Mouse (Mus musculus) CD4-positive, CD25-positive, alpha-beta regulatory T cell, adult 4 months (primary cell): ENCODE results near the gene Rac2. TPM values are rescaled to one million over a fixed set of nuclear protein-coding genes. Genes with fewer than 3 reads are reported as not detected.

ENCODE experiments used
- ATAC-seq: one replicate; pipeline ENCODE4 v1.8.0; 2017
- polyA plus RNA-seq, 2 experiments: library from polyadenylated mRNA; unstranded; fragments of 100-300 nt; shearing (Covaris generic); gene quantifications; one replicate each; pipeline ENCODE4 v1.2.1; 2017

The Rac2 gene
- polyA plus RNA-seq, 2 experiments from 2014 or later = 2,983 to 4,093 TPM

DNA sequence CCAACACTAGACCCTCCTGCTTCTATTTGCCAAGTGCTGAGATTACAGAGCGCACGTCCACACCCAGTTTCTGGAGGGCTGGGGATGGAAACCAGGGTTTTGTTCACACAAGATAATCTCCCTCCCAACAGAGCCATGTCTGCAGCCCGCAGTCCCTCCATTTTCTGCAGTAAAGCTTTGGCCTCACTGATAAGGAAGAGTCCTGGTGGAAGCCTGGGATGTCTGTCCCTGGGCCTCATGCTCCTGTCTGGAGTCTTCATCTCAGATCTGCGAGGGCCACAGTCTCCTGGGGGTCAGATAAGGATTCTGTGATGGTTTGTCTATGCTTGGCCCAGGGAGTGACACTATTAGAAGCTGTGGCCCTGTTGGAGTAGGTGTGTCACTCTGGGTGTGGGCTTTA, 15.5 kb upstream of the Rac2 start:
- ATAC-seq = no peak

DNA sequence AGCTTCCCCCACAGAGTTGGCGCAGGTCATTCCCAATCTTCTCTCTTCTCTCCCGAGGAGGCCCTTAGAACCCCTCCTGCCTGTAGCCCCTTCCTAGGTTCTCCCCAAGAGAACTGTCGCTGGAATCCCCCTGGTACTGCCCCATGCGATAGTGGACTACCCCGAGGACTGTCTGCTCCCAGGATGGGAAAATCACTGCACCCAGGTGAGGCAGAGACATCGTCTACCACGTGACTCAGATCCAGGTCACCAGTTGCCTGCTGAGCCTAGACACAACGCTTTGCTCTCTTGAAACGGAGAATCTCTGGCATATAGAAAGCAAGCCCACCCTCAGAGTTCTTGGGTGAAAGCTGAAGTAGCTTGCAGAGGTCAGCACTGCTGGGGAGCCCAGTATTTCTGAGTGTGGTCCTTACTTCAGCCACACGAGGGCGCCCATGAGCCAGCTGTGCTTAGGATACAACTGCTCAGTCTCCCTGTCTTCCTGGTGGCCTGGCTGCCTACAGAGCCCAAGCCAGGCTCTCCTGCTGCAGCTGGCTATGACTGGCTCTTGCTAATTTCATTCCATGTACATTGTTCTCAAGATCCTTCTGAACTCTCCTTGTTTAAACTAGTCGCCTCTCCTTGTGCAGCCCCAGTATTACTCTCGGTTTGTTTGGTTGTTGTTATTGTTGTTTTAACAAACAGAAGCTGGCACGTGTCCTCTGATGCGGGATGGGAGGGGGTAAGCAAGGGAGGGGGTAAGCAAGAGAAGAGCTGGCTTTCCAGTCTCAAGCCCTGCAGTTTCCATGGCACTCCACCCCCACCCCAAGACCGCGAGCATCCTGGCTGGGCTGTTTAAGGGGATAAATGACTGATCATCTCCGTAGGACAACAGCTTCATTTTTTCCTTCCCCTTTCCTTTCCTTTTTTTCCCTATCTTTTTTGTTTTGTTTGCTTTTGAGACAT, 14.7 kb upstream of the Rac2 start:
- ATAC-seq = peak; percentile 60

GRCm38 (mm10) chr15:78585404-78585803, 12.8 kb upstream of the Rac2 start:
- ATAC-seq = no peak

GRCm38 (mm10) chr15:78583352-78583751, 10.8 kb upstream of the Rac2 start:
- no peak for ATAC-seq

DNA sequence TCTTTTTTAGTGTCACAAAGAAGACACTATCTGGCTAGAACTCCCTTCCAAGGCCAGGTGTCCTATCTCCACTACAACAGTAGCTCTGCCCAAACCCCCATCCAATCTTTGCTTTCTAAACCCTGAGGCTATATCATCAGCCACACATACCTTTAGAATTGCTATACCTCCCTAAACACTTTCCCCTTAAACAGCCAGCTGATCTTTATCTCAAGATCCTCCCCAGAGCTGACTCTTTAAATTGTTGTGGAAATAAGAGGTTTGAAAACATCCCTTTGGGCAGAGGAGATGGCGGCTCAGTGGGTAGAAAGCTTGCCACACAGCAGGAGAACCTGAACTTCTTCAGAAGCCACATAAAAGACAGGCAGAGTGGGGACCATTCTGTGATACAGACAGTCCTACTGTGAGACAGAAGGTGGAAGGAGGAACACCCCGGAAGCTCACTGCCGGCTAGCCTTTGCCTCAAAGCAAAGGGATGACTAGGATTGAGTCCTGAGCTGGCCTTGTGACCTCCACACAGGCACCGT, 3.8 kb upstream of the Rac2 start:
- peak; percentile 42 for ATAC-seq

GRCm38 (mm10) chr15:78572270-78572600, 348 bp downstream of the Rac2 start:
- ATAC-seq = no peak

- ATAC-seq = peak; percentile 67
Observed at GRCm38 (mm10) chr15:78571554-78572269, 871 bp downstream of the Rac2 start.

DNA sequence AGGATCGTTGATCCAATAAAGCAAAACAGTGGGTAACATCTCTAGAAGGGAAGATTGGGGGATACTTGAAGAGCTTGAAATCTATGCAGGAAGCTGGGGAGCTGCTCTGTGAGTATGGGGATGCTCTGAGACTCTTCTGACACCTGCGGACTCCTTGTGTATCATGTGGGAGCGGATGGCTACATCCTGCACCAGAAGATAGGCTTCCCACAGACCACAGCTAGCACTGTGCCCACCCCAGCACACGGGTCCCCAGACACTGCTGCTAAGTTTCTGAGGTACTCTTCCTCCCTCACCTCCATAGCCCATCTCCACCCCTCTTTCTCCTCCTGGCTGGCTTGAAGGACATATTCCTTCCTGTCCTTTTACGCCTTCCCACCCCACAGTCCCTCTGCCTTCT, 2.4 kb downstream of the Rac2 start:
- no peak for ATAC-seq

DNA sequence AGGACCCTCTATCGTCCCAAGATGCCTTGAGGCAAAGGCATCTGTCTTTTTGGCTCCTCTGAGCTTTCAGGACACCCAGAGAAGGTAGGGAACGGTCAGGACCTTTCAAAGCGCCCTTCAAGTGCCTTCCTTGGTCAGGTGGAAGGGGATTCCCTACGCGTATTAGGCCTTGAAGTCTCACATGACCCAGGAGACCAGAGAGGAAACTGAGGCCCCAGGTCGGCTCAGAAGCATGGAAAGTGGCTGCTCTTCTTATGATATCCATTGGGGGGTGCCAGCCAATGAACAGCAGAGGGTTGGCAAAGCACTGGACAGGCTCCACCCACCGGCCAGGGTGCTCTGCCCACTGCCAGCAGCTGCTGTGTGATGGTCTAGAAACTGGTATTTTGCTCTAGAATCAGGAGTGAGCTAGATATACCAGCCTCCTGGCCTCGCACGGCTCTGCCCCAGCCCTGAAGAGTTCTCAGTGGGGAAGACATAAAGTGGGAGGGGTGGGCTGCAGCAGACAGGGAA, 4.9 kb downstream of the Rac2 start:
- ATAC-seq = no peak

GRCm38 (mm10) chr15:78564764-78565435, 7.7 kb downstream of the Rac2 start:
- no peak for ATAC-seq

DNA sequence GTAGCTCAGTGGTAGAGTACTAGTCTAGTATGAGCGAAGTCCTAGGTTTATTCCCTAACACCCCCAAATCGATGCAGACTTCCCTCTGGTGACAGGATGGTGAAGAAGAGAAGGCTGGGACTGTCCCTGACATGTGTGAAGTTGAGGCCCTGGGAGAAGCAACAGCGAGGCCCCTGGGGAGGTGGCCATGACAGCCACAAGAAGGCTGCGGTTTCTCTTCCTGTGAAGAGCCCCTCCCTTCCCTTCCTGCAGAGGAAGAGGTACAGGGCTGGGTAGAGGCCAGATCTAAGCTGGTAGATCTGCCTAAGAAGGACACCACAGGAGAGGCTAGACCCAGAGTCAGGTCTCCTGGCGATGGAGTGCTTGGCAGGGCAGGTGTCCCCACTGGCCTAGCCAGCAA, 8.6 kb downstream of the Rac2 start:
- peak; percentile 86 for ATAC-seq

- no peak for ATAC-seq
Observed at GRCm38 (mm10) chr15:78563344-78563743, 9.2 kb downstream of the Rac2 start.

GRCm38 (mm10) chr15:78559141-78559979, 13.2 kb downstream of the Rac2 start:
- peak; percentile 22 for ATAC-seq

DNA sequence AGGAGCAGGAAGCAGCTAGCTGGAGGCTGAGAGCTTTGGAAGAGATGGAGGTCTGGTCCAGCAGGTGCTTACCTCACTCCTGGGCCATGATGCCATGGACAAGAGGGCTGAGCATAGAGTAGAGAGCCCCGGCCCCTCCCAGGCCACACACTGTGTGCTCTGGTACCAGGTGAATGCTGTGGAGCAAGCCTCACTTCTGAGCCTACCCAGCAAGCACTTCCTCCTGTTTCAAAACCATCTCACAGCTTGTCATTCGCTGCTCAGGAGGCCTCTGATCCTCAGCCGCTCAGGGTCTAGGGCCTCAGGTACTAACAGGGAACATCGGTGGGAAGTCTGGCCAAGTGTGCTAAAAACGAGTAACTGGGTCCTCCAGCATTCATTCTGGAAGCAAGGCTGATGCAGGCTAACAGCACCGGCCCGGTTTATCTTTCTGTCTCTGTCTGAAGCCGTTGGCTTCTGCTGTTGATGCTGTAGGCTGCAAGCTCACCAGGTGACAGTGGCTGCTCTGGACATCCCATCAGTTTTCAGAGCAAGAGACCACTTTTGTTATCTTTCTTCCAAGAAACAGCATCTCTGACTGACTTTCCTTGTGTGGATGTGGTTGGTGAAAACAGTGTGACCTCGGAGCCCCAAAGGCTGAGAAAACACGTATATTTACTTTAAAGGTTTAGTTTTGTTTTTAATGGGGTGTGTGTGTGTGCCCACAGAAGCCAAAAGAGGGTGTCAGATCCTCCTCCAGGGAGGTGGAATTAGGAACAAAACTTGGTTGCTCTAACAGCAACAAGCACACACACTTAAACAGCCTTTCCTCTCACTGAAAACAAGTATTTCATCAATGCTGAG, 14.7 kb downstream of the Rac2 start:
- ATAC-seq = peak; percentile 43

- ATAC-seq = no peak
Observed at GRCm38 (mm10) chr15:78554545-78555313, 17.9 kb downstream of the Rac2 start.

DNA sequence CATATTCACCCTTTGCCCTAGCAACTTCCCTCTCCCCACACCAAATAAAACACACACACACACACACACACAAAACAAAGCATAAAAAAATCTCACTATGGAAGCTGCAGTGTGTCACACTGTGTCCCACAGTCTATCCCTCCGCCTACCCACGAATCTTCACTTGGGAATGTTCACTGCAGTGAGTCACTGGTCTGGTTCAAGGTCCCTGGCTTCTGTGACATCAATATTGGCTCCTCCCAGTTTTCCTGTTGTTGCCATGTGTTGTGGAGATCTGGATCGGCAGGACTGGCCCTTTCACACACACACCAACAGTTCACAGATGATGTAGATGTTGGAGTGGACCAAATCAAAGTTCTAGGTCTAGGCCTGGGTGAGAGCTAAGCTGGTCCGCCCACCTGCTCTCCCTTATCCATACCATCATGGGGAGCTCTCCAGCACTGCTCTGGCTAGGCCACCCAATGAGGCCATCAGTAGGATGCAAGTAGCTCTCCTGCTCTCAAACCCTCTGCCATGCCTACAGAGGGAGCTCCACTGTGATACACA, 23.3 kb downstream of the Rac2 start:
- no peak for ATAC-seq

- ATAC-seq = no peak
Observed at GRCm38 (mm10) chr15:78548711-78549110, 23.9 kb downstream of the Rac2 start.

DNA sequence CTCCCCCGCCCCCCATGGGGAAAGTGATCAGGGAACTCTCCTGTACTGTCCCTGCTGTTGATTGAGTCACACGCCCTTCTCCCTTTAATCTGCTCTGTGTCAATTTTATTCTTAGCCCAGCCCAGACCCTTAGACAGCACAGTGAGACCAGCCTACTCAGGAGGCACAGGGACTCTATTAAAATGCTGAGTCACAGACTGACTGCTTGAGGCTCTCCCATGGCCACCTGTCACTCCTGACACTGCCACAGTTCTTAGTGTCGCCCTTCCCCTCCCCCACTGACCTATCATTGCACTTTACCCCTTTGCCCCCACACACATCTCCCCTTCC, 24.3 kb downstream of the Rac2 start:
- no peak for ATAC-seq

DNA sequence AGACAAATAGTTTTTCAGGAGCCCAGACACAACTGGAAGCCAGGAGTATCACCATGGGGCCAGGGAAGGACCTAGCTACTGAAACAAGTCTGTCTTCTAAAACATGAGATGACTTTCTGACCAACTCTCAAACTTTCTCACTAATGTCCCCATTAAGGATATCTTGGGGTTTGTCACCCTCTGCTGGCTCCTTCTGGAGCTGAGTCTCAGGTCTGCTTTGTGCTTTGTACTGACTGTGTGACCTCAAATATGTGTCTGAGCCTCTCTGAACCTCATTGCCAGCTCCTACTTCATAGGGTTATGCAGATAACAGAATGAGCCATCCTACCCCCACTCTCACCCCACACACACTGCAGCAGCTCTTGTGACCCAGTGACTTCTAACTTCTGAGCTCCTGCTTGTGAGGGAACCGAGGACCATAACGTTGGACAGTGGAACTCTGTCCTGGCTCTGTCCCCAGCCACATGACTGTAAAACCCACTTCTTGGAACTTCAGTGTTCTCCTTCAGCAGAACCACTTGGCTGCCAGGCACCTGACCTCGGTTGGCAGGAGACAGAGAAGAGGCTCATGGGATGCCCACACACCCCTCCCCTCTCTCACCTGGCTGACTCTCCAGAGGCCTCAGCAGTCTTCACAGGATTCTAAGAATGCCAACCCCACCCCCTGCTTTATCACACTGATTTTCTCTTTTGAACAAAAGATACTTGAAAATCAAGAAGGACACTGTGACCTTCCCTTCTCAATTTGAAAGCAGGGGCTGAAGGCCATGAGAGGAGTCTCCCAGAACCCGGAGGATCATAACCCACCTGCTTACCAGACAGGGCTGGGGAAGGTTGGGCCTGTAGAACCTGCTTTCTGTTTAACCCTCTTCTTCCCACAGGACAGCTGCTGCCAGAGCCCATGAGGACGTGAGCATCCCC, 24.9 kb downstream of the Rac2 start:
- peak; percentile 77 for ATAC-seq
